ENCODE assay signal across 13 mouse cellular contexts in genomic region chr8:64634901-64635300, GRCm38 (mm10).
"Had no signal": no experiment of that assay in that cellular context is flagged by ENCODE, and none has a peak within 500 bp of the region (broad histone marks: within the 10 kb centered on the region; RNA-seq: fewer than 3 reads in every experiment).

No protein-coding gene starts in this region.

- H3K4me3 ChIP-seq: liver, embryonic 13.5 days had no signal

- DNase-seq: kidney, adult 18-20 months; kidney, postnatal 14 days; liver, embryonic 13.5 days; lung, adult 2 months; lung, postnatal 14 days; lung, postnatal 4 days; midbrain, embryonic 14.5 days; right cerebral cortex, postnatal 14 days; right cerebral cortex, postnatal 4 days; thymus, adult 2 months; thymus, postnatal 14 days; thymus, postnatal 4 days had no signal

- H3K27ac ChIP-seq: liver, embryonic 13.5 days; stomach, postnatal 0 days had no signal

- H3K27me3 ChIP-seq: liver, embryonic 13.5 days had no signal

- H3K4me1 ChIP-seq: liver, embryonic 13.5 days had no signal
